Mouse (Mus musculus) heart, embryonic 12.5 days (tissue): ENCODE data around the gene Tiam1. TPM values are rescaled to one million over a fixed set of nuclear protein-coding genes. Genes with fewer than 3 reads are reported as not detected.

Experiments used
- ATAC-seq: fragments of 200-750 bp; cut with Nextera tagmentation; 2 replicates; pipeline ENCODE4 v1.8.0; 2017; ENCODE audit warnings: moderate TSS enrichment, moderate library complexity; ENCODE audit not compliant: insufficient number of reproducible peaks, low FRiP score
- H3K27ac ChIP-seq: fragments of 300-500 bp; sonication (generic); 2 replicates; pipeline ENCODE4 v1.5.1; 2016; ENCODE audit warnings: mild to moderate bottlenecking, moderate library complexity; ENCODE audit not compliant: poor library complexity, severe bottlenecking
- H3K27me3 ChIP-seq: fragments of 300-500 bp; sonication (generic); replicated peaks from 2 replicates; pipeline ENCODE4 v1.6.1; 2016; ENCODE audit warnings: mild to moderate bottlenecking, moderate library complexity
- H3K36me3 ChIP-seq: fragments of 300-500 bp; sonication (generic); 2 replicates; pipeline ENCODE4 v1.6.1; 2016; ENCODE audit warnings: mild to moderate bottlenecking, moderate library complexity
- H3K4me1 ChIP-seq: fragments of 300-500 bp; sonication (generic); replicated peaks from 2 replicates; pipeline ENCODE4 v1.6.1; 2016; ENCODE audit warnings: mild to moderate bottlenecking
- H3K4me2 ChIP-seq: fragments of 300-500 bp; sonication (generic); 2 replicates; pipeline ENCODE4 v1.6.1; 2016; ENCODE audit warnings: mild to moderate bottlenecking, moderate library complexity
- H3K4me3 ChIP-seq: fragments of 300-500 bp; sonication (generic); 2 replicates; pipeline ENCODE4 v1.5.1; 2016; ENCODE audit warnings: mild to moderate bottlenecking
- H3K9ac ChIP-seq: fragments of 300-500 bp; sonication (generic); 2 replicates; pipeline ENCODE4 v1.6.1; 2016; ENCODE audit warnings: mild to moderate bottlenecking, moderate library complexity
- H3K9me3 ChIP-seq: fragments of 300-500 bp; sonication (generic); replicated peaks from 2 replicates; pipeline ENCODE4 v1.6.1; 2016; ENCODE audit warnings: mild to moderate bottlenecking, moderate library complexity
- WGBS: fragments of 180-500 bp; shearing (Covaris S2); methylation state at CpG from one replicate; pipeline ENCODE4 v1.1.7; 2016; 5-methylcytosine and 5-hydroxymethylcytosine counted together
- polyA plus RNA-seq: library from polyadenylated mRNA; unstranded; fragments of >200 nt; fragmentation: Nextera tagmentation; extraction: Ambion mirVana; gene quantifications from 2 replicates; pipeline ENCODE4 v1.2.1, GENCODE M21; 2016

Tiam1 gene
- polyA plus RNA-seq, 1 experiment from 2014 or later: 16.9 TPM

GRCm38 (mm10) chr16:89762096-89762495 lies 381.5 kb downstream of the Tiam1 start:
- H3K27ac ChIP-seq: no peak overlapping the region
- H3K36me3 ChIP-seq: no peaks in the 10 kb centered on the region
- H3K4me2 ChIP-seq: peak overlapping the region; percentile 39
- peaks cover 4% of the 10 kb centered on the region; the same call in 1 of the 2 replicates for H3K9me3 ChIP-seq
- no peak overlapping the region for H3K4me3 ChIP-seq
- H3K27me3 ChIP-seq: no peaks in the 10 kb centered on the region
- H3K4me1 ChIP-seq: 0 out of 2 replicates have a peak, but pooled peaks cover 5% of the 10 kb centered on the region
- no peak for ATAC-seq
- 47% methylated on average over 8 of the region's 8 CpGs for WGBS
- no peak overlapping the region for H3K9ac ChIP-seq

GRCm38 (mm10) chr16:89757384-89757783 lies 386.2 kb downstream of the Tiam1 start:
- no peak for ATAC-seq
- Histone ChIP-seq H3K9me3 (peaks cover 4% of the 10 kb centered on the region; the same call in 1 of the 2 replicates), H3K36me3 (no peaks in the 10 kb centered on the region), H3K4me2 (no peak overlapping the region), H3K4me3 (no peak overlapping the region), H3K27me3 (no peaks in the 10 kb centered on the region), H3K4me1 (0 out of 2 replicates have a peak, but pooled peaks cover 3% of the 10 kb centered on the region), H3K27ac (no peak overlapping the region), H3K9ac (no peak overlapping the region)
- WGBS: 77% methylated on average over 5 of the region's 5 CpGs

DNA sequence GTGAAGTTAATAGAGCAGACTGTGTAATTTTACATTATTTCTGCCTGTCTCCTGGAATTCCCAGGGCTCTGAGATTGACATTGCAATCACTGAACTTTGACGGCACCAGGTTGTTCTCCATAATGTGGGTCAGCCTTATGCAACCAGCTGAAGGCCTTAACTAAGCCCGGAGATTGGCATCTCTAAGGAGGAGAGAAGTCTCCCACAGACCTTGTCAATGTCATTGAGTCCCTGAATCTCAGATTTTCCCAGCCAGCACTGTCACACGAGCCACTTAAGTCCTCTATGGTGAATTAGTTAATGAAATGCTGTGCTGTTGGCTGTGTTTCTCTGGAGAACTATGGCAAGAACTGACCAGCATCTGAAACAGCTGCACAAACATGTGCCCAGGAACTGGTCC lies 388.9 kb downstream of the Tiam1 start:
- H3K9me3 ChIP-seq: peaks cover 4% of the 10 kb centered on the region; the same call in 1 of the 2 replicates
- H3K4me2 ChIP-seq: no peak overlapping the region
- H3K27ac ChIP-seq: no peak overlapping the region
- no peak for ATAC-seq
- H3K36me3 ChIP-seq: no peaks in the 10 kb centered on the region
- H3K9ac ChIP-seq: no peak overlapping the region
- WGBS: 75% methylated on average over 3 of the region's 3 CpGs
- H3K4me3 ChIP-seq: no peak overlapping the region
- H3K27me3 ChIP-seq: no peaks in the 10 kb centered on the region
- no peaks in the 10 kb centered on the region for H3K4me1 ChIP-seq

DNA sequence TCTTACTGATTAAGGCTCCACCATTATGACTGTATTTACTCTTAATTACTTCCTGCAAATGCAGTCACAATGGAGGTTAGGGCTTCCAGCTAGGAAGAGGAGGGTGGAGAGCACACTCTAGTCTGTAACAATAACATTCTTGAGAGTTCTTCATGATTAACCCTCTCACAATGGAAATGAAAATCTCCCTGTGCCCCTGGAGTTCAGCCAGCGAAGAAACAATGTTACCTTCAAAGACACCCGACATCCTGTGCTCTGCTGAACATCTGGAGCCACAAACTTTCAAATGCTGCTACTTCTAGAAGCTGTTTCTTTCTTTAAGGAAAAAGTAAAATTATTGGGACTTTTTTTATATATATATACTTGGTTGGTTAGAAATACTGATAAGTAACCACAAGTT lies 395.7 kb downstream of the Tiam1 start:
- H3K27ac ChIP-seq: no peak overlapping the region
- ATAC-seq: no peak
- H3K4me1 ChIP-seq: no peaks in the 10 kb centered on the region
- H3K36me3 ChIP-seq: no peaks in the 10 kb centered on the region
- H3K27me3 ChIP-seq: no peaks in the 10 kb centered on the region
- H3K9ac ChIP-seq: no peak overlapping the region
- no peaks in the 10 kb centered on the region for H3K9me3 ChIP-seq
- no peak overlapping the region for H3K4me3 ChIP-seq
- no peak overlapping the region for H3K4me2 ChIP-seq
- WGBS: 59% methylated on average over 2 of the region's 2 CpGs

DNA sequence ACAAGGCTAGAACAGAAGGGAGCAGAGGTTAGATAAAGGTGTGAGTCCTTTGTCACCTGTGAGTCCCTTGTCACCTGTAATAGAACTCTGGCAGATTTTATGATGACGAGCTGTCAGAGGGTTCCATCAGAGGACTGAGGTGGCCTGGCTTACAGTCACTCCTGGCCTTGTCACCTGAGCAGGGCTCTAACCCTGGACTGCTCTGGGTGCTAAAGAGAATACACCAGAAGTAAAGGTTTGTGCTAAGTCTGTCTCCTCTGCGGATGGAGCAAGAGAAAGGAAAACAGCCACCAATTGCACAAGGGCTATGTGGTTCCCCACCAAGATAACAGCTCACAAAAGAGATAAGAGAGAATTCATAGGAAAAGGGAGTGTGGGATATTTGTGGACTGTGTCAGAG lies 404.0 kb downstream of the Tiam1 start:
- H3K27ac ChIP-seq: no peak overlapping the region
- H3K4me1 ChIP-seq: peaks cover 6% of the 10 kb centered on the region; the same call in 1 of the 2 replicates
- H3K9me3 ChIP-seq: no peaks in the 10 kb centered on the region
- H3K9ac ChIP-seq: no peak overlapping the region
- no peaks in the 10 kb centered on the region for H3K27me3 ChIP-seq
- 45% methylated on average over 2 of the region's 2 CpGs for WGBS
- no peak overlapping the region for H3K4me3 ChIP-seq
- H3K4me2 ChIP-seq: no peak overlapping the region
- no peaks in the 10 kb centered on the region for H3K36me3 ChIP-seq
- no peak for ATAC-seq

DNA sequence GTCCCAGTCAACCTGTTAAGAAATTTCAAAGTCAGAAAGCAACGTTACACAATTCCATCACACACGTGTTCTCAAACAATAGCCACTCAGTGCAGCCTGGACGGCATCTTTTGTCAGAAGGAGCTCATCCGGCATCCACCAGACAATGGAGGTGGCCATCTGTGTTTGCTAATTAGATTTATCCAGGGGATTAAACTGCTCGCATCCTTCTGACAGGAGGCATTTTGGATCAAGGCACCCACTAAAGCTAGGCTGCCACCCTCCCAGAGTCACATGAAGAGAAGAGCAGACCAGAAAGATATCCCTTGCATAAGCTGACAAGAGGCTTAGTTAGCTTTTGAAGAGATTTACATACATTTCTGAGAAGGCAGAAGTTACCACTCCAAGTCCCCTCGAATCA lies 404.6 kb downstream of the Tiam1 start:
- WGBS: 50% methylated on average over 6 of the region's 6 CpGs
- no peaks in the 10 kb centered on the region for H3K27me3 ChIP-seq

More for the DNA sequence above, 404.6 kb downstream of the Tiam1 start:
- Histone ChIP-seq H3K4me3 (no peak overlapping the region), H3K36me3 (no peaks in the 10 kb centered on the region), H3K4me1 (peaks cover 6% of the 10 kb centered on the region; the same call in 1 of the 2 replicates), H3K9me3 (no peaks in the 10 kb centered on the region), H3K27ac (no peak overlapping the region), H3K9ac (no peak overlapping the region), H3K4me2 (no peak overlapping the region)
- no peak for ATAC-seq

Other genes with a start within 250 kb of the Tiam1 start
- gene Sod1, start 77.0 kb upstream of the Tiam1 start, polyA plus RNA-seq: 875 and 884 TPM in 2 replicates
- 27.3 and 29.7 TPM in 2 replicates for gene Scaf4, start 140.7 kb upstream of the Tiam1 start, polyA plus RNA-seq
- gene Hunk, start 242.2 kb upstream of the Tiam1 start, polyA plus RNA-seq: 19.3 and 22.4 TPM in 2 replicates